Mouse (Mus musculus) bone marrow, adult 2 months (tissue): ENCODE data around the gene Pbld2. TPM values are rescaled to one million over a fixed set of nuclear protein-coding genes. Genes with fewer than 3 reads are reported as not detected.

Experiments used
- H3K27ac ChIP-seq: fragments of 200-500 bp; 2 replicates; pipeline ENCODE4 v1.5.1; 2012; ENCODE audit warnings: low read depth, mild to moderate bottlenecking, control low read depth, inconsistent platforms, low read length; ENCODE audit not compliant: control insufficient read depth, poor library complexity, insufficient read depth
- H3K4me1 ChIP-seq: fragments of 200-500 bp; 2 replicates; pipeline ENCODE4 v1.6.1; 2011; ENCODE audit warnings: low read length; ENCODE audit not compliant: control insufficient read depth, insufficient read depth
- H3K4me3 ChIP-seq: fragments of 200-500 bp; replicated peaks from 2 replicates; pipeline ENCODE3; 2011; ENCODE audit warnings: mild to moderate bottlenecking, low read depth, low read length, control low read depth; ENCODE audit not compliant: control insufficient read depth
- CTCF ChIP-seq: fragments of 200-500 bp; IDR thresholded peaks from 2 replicates; pipeline ENCODE4 v1.5.1; 2011; ENCODE audit warnings: low read length, control low read depth; ENCODE audit not compliant: control insufficient read depth, insufficient read depth
- POLR2A ChIP-seq: fragments of 200-500 bp; IDR thresholded peaks from 2 replicates; pipeline ENCODE4 v1.6.1; 2011; ENCODE audit warnings: low read depth, mild to moderate bottlenecking, control low read depth, low read length, borderline replicate concordance; ENCODE audit not compliant: control insufficient read depth
- WGBS: fragments of 180-500 bp; shearing (Covaris S2); methylation state at CpG from one replicate; pipeline ENCODE4 v1.1.7; 2018; 5-methylcytosine and 5-hydroxymethylcytosine counted together
- polyA plus RNA-seq: library from polyadenylated mRNA; stranded (reverse); fragments of >200 nt; gene quantifications from 2 replicates; pipeline ENCODE4 v1.2.4, GENCODE M21; 2011; ENCODE audit warnings: low replicate concordance; ENCODE audit not compliant: missing spikeins, insufficient read depth, insufficient read length

Pbld2 gene
- polyA plus RNA-seq, 1 experiment = 0.82 TPM

DNA sequence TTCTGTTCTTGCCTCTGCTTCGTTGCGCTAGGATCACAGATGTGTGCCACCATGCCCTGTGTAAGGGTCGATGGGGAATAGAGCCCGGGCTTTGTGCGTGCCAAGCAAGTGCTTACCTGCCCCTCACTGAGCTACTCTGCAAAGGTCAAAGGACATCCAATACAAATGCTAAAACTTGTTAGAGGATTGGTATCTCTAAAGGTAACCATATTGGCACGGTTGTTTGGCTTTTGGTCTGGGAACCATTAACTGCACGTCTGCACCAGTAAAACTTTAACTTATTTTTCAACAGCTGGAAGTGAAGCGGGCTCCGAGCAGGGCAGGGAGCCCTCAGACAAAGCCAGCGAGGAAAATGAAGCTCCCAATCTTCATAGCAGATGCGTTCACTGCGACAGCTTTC is 37.2 kb downstream of the Pbld2 start:
- no peak overlapping the region for H3K4me3 ChIP-seq
- no peaks in the 10 kb centered on the region for H3K4me1 ChIP-seq
- 86% methylated on average over 12 of the region's 12 CpGs for WGBS
- H3K27ac ChIP-seq = no peak overlapping the region
- TF ChIP-seq CTCF (no peak), POLR2A (no peak)

DNA sequence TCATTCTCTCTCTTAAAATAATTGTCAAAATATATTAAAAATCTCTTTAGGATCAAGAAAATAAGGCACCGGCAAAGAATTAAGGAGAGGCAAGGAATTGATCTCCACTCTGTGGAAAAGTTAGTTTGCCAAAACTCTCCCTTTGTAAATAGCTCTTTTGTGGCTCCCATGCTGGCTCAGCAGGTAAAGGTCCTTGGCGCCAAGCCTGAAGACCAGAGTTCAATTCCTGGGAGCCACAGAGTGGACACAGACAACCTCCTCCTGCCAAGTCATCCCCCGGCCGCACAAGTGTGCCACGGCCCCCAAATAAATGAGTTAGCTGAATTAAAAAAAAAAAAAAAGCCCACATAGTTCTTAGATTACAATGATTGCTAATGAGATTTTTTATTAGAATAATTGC is 38.6 kb downstream of the Pbld2 start:
- TF ChIP-seq POLR2A = no peak
- TF ChIP-seq CTCF = no peak
- 88% methylated on average over 5 of the region's 5 CpGs for WGBS
- H3K27ac ChIP-seq = no peak overlapping the region
- no peak overlapping the region for H3K4me3 ChIP-seq
- no peaks in the 10 kb centered on the region for H3K4me1 ChIP-seq

GRCm38 (mm10) chr10:63063365-63063764 is 39.2 kb downstream of the Pbld2 start:
- 80% methylated on average over 7 of the region's 7 CpGs for WGBS
- Histone ChIP-seq H3K4me1 (no peaks in the 10 kb centered on the region), H3K27ac (no peak overlapping the region), H3K4me3 (no peak overlapping the region)
- no peak for TF ChIP-seq CTCF
- TF ChIP-seq POLR2A = no peak

GRCm38 (mm10) chr10:63064516-63064915 is 40.4 kb downstream of the Pbld2 start:
- H3K4me1 ChIP-seq = no peaks in the 10 kb centered on the region
- H3K27ac ChIP-seq = no peak overlapping the region
- TF ChIP-seq POLR2A = no peak
- WGBS = 83% methylated on average over 9 of the region's 9 CpGs
- no peak overlapping the region for H3K4me3 ChIP-seq

GRCm38 (mm10) chr10:63065561-63065960 is 41.4 kb downstream of the Pbld2 start:
- 72% methylated on average over 8 of the region's 8 CpGs for WGBS
- TF ChIP-seq POLR2A (no peak), CTCF (no peak)
- Histone ChIP-seq H3K4me1 (no peaks in the 10 kb centered on the region), H3K27ac (no peak overlapping the region), H3K4me3 (no peak overlapping the region)

GRCm38 (mm10) chr10:63065988-63066387 is 41.9 kb downstream of the Pbld2 start:
- H3K4me3 ChIP-seq = no peak overlapping the region
- no peak overlapping the region for H3K27ac ChIP-seq
- WGBS = 12% methylated on average over 5 of the region's 5 CpGs
- TF ChIP-seq POLR2A (no peak), CTCF (peak; percentile 75)
- H3K4me1 ChIP-seq = no peaks in the 10 kb centered on the region

DNA sequence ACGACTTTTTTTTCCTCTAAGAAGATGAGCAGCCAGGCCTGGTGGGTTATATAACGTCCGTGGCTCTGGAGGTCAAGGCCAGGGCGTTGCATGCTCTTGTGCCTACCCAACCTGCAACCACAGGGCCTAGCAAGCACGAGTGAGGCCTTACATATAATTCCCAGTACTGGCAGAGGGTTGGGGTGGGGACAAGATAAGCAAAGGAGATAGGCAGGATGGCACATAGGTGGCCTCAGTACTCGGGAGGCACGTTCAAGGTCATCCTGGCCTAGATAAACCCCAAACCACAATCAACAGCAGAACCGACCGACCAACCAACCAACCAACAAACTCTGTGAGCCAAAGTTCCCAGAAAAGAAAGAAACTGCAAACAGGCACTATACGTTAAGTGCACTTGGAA is 62.2 kb downstream of the Pbld2 start:
- TF ChIP-seq POLR2A (no peak), CTCF (no peak)
- 46% methylated on average over 10 of the region's 10 CpGs for WGBS
- Histone ChIP-seq H3K4me1 (no peaks in the 10 kb centered on the region; the same call in 1 of the 2 replicates), H3K4me3 (no peak overlapping the region), H3K27ac (no peak overlapping the region)

DNA sequence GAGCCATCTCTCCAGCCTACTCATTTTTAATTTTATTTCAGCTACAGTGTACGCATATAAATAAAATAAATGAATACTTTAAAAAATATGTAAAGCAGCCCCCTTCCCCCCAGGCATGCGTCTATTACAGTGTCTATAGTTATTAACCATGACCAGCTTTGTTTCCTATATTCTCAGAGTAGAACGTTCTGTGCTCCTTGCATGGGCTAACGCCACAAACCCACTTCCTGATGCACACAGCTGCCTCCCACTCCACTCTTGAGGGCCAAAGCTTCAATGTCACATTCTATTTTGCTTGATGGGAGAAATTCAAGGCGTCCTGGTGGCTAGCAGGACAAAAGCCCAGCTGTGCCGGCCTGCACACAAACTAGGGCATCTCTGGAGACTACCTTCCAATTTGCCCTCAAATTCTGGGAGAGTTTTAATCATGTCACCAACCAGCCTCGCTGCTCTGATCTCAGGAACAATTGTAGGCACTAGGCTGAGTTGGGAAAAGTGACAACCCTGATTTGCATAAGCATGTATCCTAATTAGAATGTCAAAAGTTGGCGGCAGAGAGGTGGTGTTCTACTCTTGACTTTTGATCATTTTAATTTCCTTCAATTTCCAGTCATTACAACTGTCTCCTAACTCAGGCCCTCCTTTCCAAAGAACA is 65.1 kb downstream of the Pbld2 start:
- H3K4me3 ChIP-seq = no peak overlapping the region
- H3K27ac ChIP-seq = no peak overlapping the region
- WGBS = 22% methylated on average over 8 of the region's 8 CpGs
- no peaks in the 10 kb centered on the region; the same call in 1 of the 2 replicates for H3K4me1 ChIP-seq
- TF ChIP-seq POLR2A = no peak
